Mouse (Mus musculus): ENCODE measurements around the gene Mrpl53.

DNA sequence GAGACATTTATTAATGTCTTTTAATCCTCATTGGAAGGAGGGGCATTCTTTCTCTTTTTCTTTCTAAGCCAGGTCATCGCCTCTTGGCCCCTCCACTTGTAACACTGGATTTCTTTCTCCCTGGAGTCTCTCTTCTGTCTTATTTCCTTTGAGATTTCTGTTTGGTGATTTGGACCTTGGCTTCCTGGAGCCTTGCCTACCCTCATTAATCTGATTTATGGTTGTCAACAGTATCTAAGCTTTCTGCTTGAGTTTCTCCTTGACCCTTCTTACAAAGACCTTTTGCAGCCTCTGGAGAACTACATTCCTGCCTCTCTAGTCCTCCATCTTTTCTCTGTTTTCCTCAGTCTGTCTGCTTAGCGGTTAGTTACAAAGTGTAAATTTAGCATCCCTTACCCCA, 10.4 kb upstream of the Mrpl53 start:
- TF ChIP-seq CTCF (IDR thresholded peaks at IDR 0.05; ENCODE audit: extremely low read depth, insufficient read depth, insufficient read length, insufficient replicate concordance) (no peak), POLR2A (IDR thresholded peaks at IDR 0.05; ENCODE audit: low read depth, low read length) (no peak)

Measured in spleen, adult 2 months (tissue).